Mouse (Mus musculus): ENCODE measurements around the gene Gata5.

- no peak for TF ChIP-seq CTCF (IDR thresholded peaks at IDR 0.05; ENCODE audit: borderline replicate concordance, insufficient read depth, low read depth, low read length)
- TF ChIP-seq POLR2A (IDR thresholded peaks at IDR 0.05; ENCODE audit: borderline replicate concordance, insufficient read depth, low read length), result no peak
Measured at GRCm38 (mm10) chr2:180292906-180293305, 41.6 kb downstream of the Gata5 start.
